Mouse (Mus musculus) heart, adult 2 months (tissue): ENCODE measurements at regions not wholly inside any gene's neighbourhood (a gene's known extent, or its start where the extent isn't known, plus 50 kb on each side); places are given as distances from the start of the nearest gene placed in this dataset.

Experiments used
- DNase-seq, 2 experiments: peaks; one replicate each; pipeline ENCODE4 v3.0.0; 2021
- H3K27ac ChIP-seq: fragments of 200-600 bp; 2 replicates; pipeline ENCODE4 v1.8.1; 2022
- H3K27me3 ChIP-seq: fragments of 200-500 bp; 2 replicates; pipeline ENCODE4 v1.6.1; 2012; ENCODE audit warnings: mild to moderate bottlenecking, low read length, inconsistent platforms, mixed read lengths; ENCODE audit not compliant: control insufficient read depth, insufficient read depth
- H3K36me3 ChIP-seq: fragments of 200-500 bp; 2 replicates; pipeline ENCODE4 v1.6.1; 2012; ENCODE audit warnings: low read length, inconsistent platforms; ENCODE audit not compliant: control insufficient read depth, insufficient read depth
- H3K4me1 ChIP-seq: fragments of 200-500 bp; 2 replicates; pipeline ENCODE4 v1.6.1; 2011; ENCODE audit warnings: low read length; ENCODE audit not compliant: control insufficient read depth, insufficient read depth
- H3K4me3 ChIP-seq: fragments of 200-600 bp; 2 replicates; pipeline ENCODE4 v1.8.1; 2022
- H3K79me2 ChIP-seq: fragments of 200-500 bp; replicated peaks from 2 replicates; pipeline ENCODE4 v1.6.1; 2012; ENCODE audit warnings: mild to moderate bottlenecking, inconsistent platforms, low read length, moderate library complexity, mixed read lengths; ENCODE audit not compliant: control insufficient read depth, insufficient read depth
- H3K9ac ChIP-seq: fragments of 200-500 bp; 2 replicates; pipeline ENCODE4 v1.6.1; 2012; ENCODE audit warnings: low read depth, mild to moderate bottlenecking, control low read depth, inconsistent platforms, low read length, mixed read lengths
- CTCF ChIP-seq: fragments of 200-600 bp; IDR thresholded peaks from 2 replicates; pipeline ENCODE4 v1.8.1; 2022; ENCODE audit warnings: antibody characterized with exemption, mild to moderate bottlenecking, moderate library complexity
- EP300 ChIP-seq: fragments of 200-500 bp; IDR thresholded peaks from 2 replicates; pipeline ENCODE4 v1.6.1; 2011; ENCODE audit warnings: low read depth, low read length, control low read depth; ENCODE audit not compliant: insufficient read depth
- POLR2A ChIP-seq: fragments of 200-500 bp; IDR thresholded peaks from 2 replicates; pipeline ENCODE4 v1.6.1; 2011; ENCODE audit warnings: mild to moderate bottlenecking, low read depth, low read length, control low read depth; ENCODE audit not compliant: insufficient read depth
- WGBS: fragments of 180-500 bp; shearing (Covaris S2); methylation state at CpG from one replicate; pipeline ENCODE4 v1.1.7; 2018; 5-methylcytosine and 5-hydroxymethylcytosine counted together
- intact Hi-C: fragments of 180-260 bp; cut with DNase I; formaldehyde crosslinking; loops from one replicate; pipeline ENCODE4 v1.15.1; 2025

DNA sequence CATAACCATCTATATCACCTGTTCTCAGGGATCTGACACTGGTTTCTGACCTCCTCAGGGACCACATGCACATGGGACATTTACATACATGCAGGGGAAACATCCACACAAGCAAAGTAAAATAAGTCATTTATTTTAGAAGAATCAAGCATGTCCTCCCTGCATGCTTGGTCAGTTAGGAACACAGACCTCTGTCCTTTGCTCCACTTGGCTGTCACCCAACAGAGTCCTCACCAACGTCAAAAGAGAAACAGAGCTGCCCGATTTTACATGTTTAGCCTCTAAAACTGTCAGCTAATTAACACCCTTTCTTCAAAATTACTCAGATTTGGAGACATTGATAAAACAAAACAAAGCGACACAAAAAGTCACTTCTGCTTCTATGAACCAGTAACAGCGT, 176.4 kb upstream of the Gm15217 start:
- Histone ChIP-seq H3K36me3 (no peaks in the 10 kb centered on the region), H3K4me3 (no peak overlapping the region), H3K79me2 (no peaks in the 10 kb centered on the region), H3K27ac (no peak overlapping the region), H3K4me1 (no peaks in the 10 kb centered on the region), H3K27me3 (no peaks in the 10 kb centered on the region), H3K9ac (no peak overlapping the region)
- no peak for DNase-seq
- WGBS = 47% methylated on average over 4 of the region's 4 CpGs
- TF ChIP-seq POLR2A (no peak), CTCF (no peak), EP300 (no peak)
- intact Hi-C loops = no loop called here

DNA sequence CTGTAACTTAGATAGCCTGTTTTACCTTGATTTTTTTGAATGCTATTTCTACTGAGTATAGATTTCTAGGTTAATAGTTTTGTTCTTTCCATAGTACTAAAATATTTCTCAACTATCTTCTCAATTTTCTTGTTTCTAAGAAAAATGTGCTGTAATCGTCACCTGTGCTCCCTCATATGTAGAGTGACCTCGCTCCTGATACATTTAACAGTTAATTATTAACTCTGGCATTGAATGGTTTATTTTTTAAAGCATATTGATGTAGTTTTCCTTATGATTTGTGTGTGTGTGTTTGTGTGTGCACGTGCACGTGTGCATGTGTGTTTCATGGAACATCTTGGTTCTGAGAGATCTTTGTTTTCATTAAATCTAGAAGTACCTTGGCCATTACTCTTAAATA, 158.7 kb upstream of the Gm15217 start:
- no peaks in the 10 kb centered on the region for H3K79me2 ChIP-seq

DNA sequence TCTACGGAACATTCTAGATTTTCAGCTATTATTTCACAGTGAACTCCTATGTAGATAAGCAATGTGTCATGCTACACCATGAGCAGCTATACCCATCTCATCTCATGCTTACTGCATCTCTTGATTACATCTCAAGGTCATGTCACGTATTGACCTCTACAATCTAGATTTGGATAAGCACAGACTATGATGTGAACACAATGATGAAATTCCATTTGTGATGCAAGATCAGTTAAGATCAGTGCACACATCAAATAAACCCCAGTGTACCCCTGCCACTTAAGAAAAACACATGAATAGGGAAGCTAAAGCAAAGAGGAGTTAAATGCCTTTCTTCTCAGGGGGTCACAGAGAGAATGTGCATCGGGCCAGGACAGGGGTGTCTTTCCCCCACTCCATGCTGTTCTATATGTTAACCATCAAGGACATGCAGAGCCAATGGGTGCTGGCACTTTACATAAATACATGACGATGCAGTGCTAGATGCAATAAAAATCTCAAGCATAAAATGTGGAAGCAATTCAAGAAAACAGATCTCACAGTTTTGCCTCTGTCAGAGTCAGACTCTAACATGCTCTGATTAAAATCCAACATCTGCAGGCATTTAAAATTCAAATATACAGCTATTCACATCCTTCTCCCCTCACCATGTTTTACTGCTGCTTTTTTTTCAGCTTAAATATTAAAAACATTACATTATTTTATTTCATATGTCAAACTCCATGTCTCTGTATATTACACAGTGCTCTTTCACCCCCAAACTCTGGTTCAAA, 157.1 kb upstream of the Gm15217 start:
- Histone ChIP-seq H3K27me3 (no peaks in the 10 kb centered on the region), H3K4me3 (no peak overlapping the region), H3K9ac (no peak overlapping the region), H3K36me3 (no peaks in the 10 kb centered on the region), H3K4me1 (no peaks in the 10 kb centered on the region), H3K79me2 (no peaks in the 10 kb centered on the region), H3K27ac (no peak overlapping the region)
- intact Hi-C loops = no loop called here
- 85% methylated on average over 4 of the region's 4 CpGs for WGBS
- no peak for TF ChIP-seq EP300
- TF ChIP-seq CTCF = no peak
- TF ChIP-seq POLR2A = no peak
- DNase-seq = no peak

More for the DNA sequence above, 158.7 kb upstream of the Gm15217 start:
- no peak for DNase-seq
- Histone ChIP-seq H3K4me3 (no peak overlapping the region), H3K9ac (no peak overlapping the region), H3K27ac (no peak overlapping the region), H3K27me3 (no peaks in the 10 kb centered on the region), H3K4me1 (no peaks in the 10 kb centered on the region), H3K36me3 (no peaks in the 10 kb centered on the region)
- 90% methylated on average over 4 of the region's 4 CpGs for WGBS
- TF ChIP-seq POLR2A = no peak
- TF ChIP-seq EP300 = no peak
- no peak for TF ChIP-seq CTCF
- intact Hi-C loops = no loop called here

- intact Hi-C loops = no loop called here
Measured at GRCm38 (mm10) chr14:46223008-46223407, 156.2 kb upstream of the Gm15217 start.

GRCm38 (mm10) chr14:46224421-46224950, 154.7 kb upstream of the Gm15217 start:
- H3K27ac ChIP-seq = no peak overlapping the region
- intact Hi-C loops = no loop called here
- H3K4me3 ChIP-seq = no peak overlapping the region
- H3K79me2 ChIP-seq = no peaks in the 10 kb centered on the region
- no peak overlapping the region for H3K9ac ChIP-seq
- H3K4me1 ChIP-seq = no peaks in the 10 kb centered on the region
- WGBS = 91% methylated on average over 4 of the region's 4 CpGs
- H3K27me3 ChIP-seq = no peaks in the 10 kb centered on the region
- TF ChIP-seq EP300 (no peak), CTCF (no peak), POLR2A (no peak)
- H3K36me3 ChIP-seq = no peaks in the 10 kb centered on the region
- no peak for DNase-seq

More at GRCm38 (mm10) chr14:46223008-46223407, 156.2 kb upstream of the Gm15217 start:
- Histone ChIP-seq H3K27me3 (no peaks in the 10 kb centered on the region), H3K4me1 (no peaks in the 10 kb centered on the region), H3K9ac (no peak overlapping the region), H3K79me2 (no peaks in the 10 kb centered on the region), H3K4me3 (no peak overlapping the region), H3K27ac (no peak overlapping the region), H3K36me3 (no peaks in the 10 kb centered on the region)
- no peak for DNase-seq
- WGBS = 81% methylated on average over 6 of the region's 6 CpGs
- TF ChIP-seq POLR2A = no peak
- no peak for TF ChIP-seq CTCF
- TF ChIP-seq EP300 = no peak
